Mouse (Mus musculus) right cerebral cortex, postnatal 10 days (tissue): ENCODE measurements around the gene Cep55.

Experiments
- DNase-seq, 2 experiments: peaks; one replicate each; pipeline ENCODE4 v3.0.0; 2021; ENCODE audit warnings: low spot score in 2 of 2

Cep55 gene

DNA sequence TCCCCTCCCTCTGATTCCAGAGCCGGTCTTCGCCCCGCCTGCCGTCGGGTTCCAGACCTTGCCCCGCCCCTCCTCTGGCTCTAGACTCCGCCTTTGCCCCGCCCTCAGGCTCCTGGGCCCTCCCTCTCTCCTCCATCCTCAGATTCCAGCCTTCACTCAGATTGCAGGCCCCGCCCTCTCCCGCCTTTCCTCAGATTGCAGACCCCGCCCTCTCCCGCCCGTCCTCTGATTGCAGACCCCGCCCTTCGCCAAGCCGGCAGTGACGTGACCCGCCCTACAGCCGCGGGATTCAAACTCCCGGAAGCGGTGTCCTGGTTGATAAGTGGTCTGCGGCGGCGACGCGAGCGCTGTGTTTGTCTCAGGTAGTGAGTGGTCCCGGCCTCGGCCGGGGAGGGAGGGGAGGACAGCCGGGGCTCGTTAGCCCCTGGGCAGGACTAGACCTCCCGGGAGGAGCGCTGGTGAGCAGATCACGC is at the start of gene Cep55:
Gene Cep55, plus strand, starts transcription at position 292 of the 473 bp plus-strand sequence.
- DNase-seq = peak; percentile 96 to 97

DNA sequence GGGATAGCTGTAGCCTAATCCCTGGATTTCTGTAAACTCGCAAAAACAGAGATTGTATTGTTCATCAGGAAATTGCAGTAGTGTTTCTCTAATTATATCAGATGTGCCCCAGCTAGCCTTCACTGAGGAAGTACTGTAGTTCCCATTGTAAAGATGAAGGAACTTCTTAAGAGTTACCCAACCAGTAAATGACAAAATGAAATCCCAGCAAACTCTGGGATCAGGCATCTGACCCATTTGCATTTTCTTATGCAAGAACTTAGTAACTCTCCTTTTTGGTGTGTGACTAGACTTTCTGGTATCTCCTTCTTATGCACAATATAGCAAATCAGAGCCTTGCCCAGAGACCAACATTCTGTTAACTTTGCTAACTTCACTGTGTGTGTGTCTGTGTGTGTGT is 43.4 kb upstream of the Cep55 start:
- no peak for DNase-seq

DNA sequence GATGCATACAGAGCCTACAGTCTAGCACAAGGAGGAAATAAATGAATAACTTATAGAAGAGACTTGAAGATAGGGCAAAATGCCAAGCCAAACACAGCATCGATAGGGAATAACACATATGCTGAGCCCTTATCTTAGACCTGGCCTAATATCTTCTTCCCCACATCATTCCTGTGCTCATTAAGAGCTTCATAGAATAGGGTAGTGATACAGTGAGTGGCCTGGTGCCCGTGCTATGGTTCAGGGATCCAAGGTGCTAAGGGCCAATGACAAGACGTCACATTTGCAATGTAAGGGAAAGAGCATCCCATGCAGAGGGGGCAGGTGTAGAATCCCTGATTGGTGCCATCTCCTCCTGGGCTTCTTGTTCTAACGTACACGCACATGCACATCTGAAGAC is 40.4 kb upstream of the Cep55 start:
- no peak for DNase-seq

GRCm38 (mm10) chr19:38015180-38015872 is 39.5 kb upstream of the Cep55 start:
- peak; percentile 77 to 90 for DNase-seq

- DNase-seq = no peak
Observed at GRCm38 (mm10) chr19:38015873-38016254, 38.9 kb upstream of the Cep55 start.

DNA sequence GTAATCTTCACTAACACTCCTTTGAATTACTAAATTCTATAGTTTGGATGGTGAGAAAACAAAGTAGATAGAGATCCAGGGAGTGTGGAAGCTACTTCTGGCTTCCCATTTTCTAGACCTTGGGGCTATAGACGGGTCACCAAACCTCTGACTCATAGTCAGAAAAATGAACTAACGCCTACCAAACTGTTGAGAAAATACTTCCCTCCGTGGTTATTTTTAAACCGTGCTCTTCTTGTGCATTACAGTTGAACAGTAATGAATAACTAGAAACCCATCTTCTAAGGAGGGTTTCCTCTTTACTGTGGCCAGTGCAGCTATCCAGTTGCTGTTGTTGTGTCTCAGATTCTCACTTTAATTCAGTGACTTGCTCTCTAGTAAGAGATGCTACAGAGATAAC is 32.1 kb upstream of the Cep55 start:
- no peak for DNase-seq

GRCm38 (mm10) chr19:38023603-38024002 is 31.2 kb upstream of the Cep55 start:
- DNase-seq = no peak

DNA sequence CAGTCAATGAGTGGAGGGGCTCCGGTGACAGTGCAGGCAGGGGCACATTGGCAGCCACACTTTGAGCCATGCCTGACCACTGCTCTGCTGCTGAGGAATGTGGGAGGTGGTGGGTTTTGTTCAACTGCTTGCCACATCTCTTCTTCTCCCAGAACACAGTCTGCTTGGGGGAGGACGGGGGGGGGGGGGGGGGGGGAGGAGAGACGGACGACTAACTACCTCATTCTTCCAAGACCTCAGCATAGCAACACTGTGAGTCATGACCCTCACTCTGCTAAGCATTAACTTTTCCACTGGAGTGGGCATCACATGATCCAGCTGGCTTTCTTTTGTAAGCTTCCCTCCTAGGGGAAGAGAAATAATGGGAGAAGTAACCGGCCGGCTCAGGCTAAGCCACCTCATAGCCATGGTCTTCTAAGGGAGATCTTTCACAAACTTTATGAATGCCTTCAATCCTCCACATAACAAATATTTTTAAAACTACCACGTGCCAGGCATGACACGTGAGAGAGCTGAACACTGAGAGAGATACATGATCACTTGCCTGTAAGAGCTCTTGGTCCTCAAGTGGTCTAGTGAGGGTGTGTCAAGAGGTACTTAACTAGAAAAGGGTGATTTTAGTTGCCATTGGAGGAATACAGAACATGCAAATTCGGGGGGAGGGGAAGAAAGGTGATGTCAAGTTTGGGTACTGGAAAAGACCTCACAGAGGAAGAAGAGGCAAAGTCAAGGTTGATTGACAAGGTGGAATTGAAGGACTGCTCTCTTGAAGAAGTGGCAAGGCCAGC is 29.4 kb upstream of the Cep55 start:
- no peak for DNase-seq

GRCm38 (mm10) chr19:38026211-38026624 is 28.6 kb upstream of the Cep55 start:
- DNase-seq = no peak

DNA sequence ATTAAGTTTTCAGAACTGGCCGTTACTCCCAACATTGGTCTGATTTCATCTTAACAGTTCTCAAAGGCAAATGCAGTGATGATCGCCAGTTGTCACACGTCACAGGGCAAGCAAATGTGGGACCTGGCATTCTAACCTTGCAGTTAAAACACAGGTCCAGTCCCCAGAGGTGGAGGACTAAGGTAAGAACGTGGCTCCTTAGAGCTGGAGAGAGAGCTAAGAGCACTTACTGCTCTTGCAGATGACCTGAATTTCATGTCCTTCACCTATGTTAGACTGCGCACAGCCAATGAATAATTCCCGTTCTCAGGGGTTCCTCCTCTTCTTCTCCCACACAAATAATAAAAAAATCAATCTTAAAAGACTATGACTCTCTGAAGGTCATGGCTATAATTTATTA is 27.4 kb upstream of the Cep55 start:
- DNase-seq = no peak

GRCm38 (mm10) chr19:38027881-38028521 is 26.8 kb upstream of the Cep55 start:
- no peak for DNase-seq

- DNase-seq = no peak
Observed at GRCm38 (mm10) chr19:38029292-38029691, 25.5 kb upstream of the Cep55 start.

GRCm38 (mm10) chr19:38029871-38030270 is 24.9 kb upstream of the Cep55 start:
- DNase-seq = no peak

GRCm38 (mm10) chr19:38030673-38031137 is 24.1 kb upstream of the Cep55 start:
- DNase-seq = peak; percentile 29 to 53

GRCm38 (mm10) chr19:38031144-38031543 is 23.7 kb upstream of the Cep55 start:
- no peak for DNase-seq

DNA sequence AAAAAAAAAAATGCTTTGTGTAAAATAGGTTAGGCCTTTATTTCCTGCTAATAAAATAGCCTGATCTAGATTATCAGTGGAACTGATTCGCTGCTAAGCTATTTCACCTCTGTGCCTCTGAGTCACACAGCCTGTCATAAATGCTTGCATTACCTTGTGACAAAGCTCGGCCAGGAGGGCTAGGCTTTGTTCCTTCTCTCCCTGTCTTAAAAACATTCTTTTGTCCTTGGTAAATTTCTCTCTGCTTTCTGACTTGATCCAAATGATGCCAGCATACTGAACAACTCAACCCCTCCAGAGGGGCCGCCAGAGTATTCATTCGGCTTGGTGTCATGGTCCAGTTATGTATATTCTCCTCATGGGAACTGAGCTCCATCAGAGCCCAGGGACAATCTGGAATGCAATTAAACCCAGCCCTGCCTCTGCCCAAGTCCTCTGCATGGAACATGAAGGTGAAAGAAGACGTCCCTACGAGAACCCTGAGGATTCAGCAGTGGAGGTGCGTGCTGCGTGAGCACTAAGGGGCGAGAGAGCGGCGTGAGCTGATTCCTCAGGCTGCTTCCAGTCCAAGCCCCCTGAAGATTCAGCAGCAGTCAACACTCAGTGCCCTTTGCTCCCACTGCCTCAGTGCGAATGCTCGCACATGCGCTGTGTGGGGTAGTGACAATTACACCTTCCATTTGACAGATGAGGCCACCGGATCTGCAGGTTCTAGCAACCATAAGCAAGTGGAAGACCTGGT is 21.6 kb upstream of the Cep55 start:
- DNase-seq = no peak

- no peak for DNase-seq
Observed at GRCm38 (mm10) chr19:38033735-38034057, 21.1 kb upstream of the Cep55 start.

- no peak for DNase-seq
Observed at GRCm38 (mm10) chr19:38034696-38035095, 20.1 kb upstream of the Cep55 start.

DNA sequence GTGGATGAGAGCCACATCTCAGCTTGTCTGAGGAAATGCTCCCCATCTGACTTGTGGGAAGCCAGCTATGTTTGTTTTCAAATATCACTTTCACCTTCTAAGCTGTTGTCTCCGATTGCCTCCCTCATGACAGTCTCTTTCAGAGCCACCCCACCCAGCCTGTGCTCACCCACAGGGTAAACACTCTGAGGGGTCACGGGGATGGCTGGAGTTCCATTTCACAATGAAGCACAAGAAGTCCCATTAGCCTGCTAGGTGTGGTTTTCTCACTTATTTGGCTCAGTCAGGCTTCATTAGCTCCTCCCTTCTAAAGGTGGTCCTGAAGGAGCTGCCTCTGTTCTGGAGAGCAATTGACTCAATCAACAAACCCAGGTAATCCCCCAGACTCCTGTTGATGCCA is 19.0 kb upstream of the Cep55 start:
- DNase-seq = no peak

- no peak for DNase-seq
Observed at GRCm38 (mm10) chr19:38038267-38038666, 16.5 kb upstream of the Cep55 start.

GRCm38 (mm10) chr19:38042261-38042722 is 12.5 kb upstream of the Cep55 start:
- no peak for DNase-seq
